Mouse (Mus musculus): ENCODE results near the gene Prodh2.
"Not testable (repeated sequence)": the region's sequence is repeated elsewhere in the genome, so short reads cannot be mapped to it uniquely, and the experiment has no call there.

Prodh2 gene

DNA sequence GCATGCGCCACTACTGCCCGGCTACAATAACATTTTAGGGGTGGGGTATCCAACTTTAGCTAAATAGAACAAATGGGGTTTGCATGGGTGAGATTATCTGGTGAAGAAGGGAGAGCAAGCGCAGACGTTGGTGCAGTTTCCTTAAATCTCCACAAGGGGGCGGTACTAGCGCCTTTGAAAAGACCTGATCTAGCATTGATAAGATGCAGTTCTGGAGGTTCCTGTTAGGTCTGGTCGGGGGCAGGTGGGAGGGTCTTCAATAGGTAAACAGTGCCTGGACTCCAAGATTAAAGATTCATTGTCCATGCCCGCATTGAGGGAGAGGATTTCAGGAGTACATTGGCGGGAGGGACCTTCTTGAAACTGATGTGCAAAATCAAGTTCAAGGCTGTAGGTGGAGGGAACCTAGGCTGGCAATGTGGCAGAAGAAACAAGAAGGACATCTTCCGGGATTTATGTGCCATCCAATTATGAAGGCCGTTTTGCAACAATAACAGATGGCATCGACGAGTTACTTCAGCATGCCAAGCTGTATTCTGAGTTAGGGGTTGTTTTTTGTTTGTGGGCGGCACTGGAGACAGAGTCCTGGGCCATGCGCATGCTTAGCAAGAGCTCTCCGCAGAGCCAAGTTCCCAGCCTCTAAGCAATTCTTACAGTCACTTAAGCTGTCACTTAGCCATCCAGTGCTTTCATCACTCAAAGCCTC is 3.0 kb upstream of the Prodh2 start:
- peak; percentile 49 for DNase-seq (ENCODE audit: low read depth, low spot score)

DNA sequence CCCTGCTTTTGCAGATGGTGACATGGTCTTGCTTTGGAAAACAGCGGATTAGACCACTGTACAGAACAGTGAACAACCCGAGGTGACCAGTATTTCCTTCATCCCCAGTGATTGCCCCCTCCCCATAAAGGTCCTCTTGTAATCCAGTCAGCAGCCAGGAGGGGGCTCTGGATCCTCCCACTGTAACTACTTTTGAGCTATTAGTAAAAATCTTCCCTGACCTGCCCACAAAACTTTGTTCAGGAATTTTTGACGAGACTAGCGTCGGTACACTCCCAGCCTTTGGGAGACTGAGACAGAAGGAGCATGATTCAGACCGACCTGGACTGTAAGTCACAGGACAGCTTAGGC is 2.5 kb upstream of the Prodh2 start:
- no peak for DNase-seq (ENCODE audit: low read depth, low spot score)

DNA sequence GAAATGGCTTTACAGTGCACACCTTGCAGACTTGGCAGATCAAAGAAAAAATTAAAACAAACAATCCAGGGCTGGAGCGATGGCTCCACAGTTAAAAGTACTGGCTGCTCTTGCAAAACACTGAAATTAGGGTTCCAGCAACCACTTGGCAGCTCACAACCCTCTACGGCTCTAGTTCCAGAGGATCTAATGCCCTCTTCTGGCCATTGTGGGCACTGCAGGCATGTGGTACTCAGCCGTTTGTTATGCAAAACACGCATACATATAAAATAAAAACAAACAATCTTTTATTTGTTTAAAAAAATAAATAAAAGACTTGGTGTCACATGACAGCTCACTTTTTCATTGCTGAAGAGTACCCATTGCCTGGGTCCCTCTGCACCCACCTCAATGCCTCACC is 657 bp upstream of the Prodh2 start:
- peak; percentile 52 for DNase-seq (ENCODE audit: low read depth, low spot score)

DNA sequence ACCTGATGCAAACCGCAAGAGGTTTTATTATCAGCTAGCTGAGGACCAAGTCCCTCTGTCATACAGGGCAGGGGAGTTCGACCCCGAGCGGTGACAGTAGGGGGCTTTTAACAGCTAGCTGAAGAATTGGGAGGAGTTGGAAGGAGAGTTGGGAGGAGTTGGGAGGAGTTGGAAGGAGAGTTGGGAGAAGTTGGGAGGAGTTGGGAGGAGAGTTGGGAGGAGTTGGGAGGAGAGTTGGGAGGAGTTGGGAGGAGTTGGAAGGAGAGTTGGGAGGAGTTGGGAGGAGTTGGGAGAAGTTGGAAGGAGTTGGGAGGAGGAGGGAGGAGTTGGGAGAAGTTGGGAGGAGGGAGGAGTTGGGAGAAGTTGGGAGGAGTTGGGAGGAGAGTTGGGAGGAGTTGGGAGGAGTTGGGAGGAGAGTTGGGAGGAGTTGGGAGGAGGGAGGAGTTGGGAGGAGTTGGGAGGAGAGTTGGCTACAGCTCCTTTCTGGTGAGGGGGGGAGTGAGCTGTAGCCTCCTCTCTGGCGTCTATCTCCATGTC is 2.2 kb downstream of the Prodh2 start:
- DNase-seq (ENCODE audit: low read depth, low spot score): not testable (repeated sequence)

DNA sequence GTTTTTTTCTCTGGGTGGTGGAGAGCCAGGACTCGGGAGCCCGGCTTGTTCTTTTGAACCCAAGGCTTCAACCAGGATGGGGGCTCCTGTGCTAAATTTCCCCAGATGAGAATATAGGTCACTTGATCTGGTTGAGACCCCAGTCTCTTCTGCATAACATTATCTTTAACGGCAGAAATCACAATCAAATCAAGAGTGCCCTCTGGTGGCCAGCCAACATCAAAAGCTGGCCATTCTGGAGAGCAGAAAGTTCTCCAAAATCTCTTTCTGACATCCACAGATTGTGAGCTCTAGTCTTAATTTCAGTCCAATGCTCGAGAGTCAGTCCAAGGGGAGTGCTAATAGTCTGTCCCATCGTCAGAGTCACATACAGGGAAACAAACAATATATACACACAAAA is 7.7 kb downstream of the Prodh2 start:
- not testable (repeated sequence) for DNase-seq (ENCODE audit: low read depth, low spot score)

DNA sequence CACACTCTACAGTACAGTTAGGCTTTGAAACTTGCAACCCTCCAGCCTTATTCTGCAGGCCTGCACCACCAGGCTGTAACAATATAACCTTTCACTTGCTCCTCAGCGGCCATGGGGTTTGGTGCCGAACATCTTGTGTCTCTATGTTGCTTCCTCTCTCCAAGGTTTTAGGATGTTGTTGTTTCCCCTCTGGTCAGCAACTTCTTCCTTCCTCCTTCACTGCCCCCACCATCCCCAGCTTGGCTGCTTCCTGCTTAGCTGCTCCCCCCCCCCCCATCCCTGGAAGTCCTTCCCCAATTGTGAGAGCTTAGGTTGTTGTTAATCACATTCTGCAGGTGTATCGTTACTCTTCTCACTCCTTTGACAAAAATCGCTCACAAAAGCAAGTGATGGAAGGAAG is 14.6 kb downstream of the Prodh2 start:
- no peak for DNase-seq (ENCODE audit: low read depth, low spot score)

DNA sequence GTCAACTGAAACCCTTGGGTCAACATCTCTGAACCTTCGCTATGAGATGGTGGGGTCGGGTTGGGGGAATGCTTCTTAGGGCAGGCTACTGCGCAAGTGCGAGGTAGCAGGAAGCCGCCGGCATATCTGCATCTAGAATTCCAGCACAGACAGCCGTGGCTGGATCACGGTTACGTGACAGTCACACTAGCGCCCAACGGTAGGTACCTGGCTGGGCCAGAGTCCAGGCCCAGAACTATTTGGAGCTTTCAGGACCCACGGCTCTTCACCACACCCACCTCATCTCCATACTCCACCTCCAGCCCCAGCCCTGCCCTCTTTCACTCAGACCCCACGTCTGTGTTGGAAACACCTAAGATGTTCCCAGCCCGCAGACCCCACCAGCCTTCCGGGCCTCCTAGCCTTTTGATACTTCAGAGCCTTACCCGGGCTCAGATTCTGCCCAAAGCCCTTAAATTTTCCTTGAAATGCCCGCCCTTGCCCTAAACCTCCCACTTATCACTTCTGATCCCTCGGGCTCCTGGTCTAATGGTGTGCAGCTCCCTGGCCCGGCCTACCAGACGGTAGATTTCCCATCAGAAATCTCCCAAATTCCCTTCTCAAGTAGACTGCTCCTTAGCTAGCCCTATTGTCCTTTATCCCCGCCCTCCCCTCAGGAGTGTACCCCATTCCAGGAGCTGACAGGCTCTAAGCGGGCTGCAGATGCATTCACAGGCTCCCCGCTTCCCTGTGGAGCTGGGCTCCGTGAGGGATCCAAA is 21.8 kb downstream of the Prodh2 start:
- no peak for DNase-seq (ENCODE audit: low read depth, low spot score)

DNA sequence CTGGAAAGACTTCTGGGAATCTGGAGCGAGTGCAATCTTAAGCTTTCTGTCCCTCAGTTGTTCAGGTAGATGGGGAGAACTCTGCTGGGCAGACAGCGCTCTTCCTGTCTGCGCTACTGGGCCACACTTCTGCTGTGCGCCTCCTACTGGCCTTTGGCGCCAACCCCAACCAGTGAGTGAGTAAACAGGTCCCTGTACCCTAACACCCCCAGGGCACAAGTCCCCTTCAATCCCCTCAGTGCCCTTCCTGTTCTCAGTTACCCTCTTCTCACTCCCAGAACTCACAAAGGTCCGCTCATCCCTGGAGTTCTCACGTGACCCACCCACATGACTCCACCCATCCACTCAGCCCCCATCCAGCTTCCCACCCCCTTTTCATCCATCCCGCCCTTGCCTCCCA is 24.9 kb downstream of the Prodh2 start:
- DNase-seq (ENCODE audit: low read depth, low spot score): no peak

DNA sequence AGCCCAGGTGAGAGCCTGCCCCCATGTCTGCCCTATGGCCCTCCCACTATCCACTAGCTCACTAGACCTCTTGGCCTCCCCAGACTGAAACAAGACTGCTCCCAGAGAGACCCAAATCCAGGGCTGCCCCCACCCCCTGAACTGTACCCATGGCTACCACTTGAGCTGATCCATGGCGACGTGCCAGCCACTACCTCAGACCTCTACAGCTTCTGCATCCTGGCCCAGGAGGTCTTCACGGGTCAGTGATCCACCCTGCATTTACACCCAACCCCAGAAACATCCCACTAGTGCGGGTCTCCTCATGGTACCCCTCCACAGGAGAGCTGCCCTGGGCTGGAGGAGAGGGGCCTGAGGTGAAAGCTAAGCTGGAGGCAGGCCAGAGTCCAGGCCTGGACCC is 27.0 kb downstream of the Prodh2 start:
- DNase-seq (ENCODE audit: low read depth, low spot score): no peak

DNA sequence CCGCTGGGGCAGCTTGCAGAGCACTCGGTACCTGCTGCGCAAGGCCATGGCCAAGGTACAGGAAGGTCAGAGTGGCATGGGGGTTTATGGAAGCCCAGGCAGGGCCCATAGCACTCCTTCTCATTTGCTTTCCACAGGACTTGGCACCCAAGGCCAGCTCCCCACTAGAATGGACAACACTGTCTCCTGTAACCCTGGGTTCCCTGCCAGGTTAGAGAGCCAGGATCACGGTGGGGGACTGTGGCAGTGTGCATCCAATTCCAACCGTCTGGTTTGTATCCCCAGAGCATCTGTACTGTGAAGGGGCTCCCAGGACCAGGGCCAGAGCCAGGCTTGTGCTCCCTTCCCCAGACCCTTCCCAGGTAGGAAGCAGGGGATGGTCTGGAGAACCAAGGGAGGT is 27.4 kb downstream of the Prodh2 start:
- no peak for DNase-seq (ENCODE audit: low read depth, low spot score)

DNA sequence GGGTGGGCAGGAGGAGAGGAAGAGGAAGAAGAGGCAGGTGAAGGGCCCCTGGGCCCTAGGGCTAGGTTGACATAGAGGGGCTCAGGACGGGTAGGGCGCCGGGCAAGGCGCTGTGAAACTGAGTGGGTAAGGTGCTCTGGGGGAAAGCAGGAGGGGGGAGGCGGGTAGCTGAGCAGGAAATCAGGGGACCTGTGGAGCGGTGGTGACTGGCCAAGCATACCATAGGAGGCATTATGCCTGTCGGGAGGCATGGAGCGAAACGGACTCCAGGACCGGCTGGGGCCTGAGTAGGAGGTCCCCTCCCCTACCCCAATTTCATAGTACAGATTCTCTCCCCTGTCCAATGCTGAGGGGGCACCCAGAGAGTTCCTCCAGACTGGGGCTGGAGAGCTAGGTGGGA is 29.4 kb downstream of the Prodh2 start:
- no peak for DNase-seq (ENCODE audit: low read depth, low spot score)

DNA sequence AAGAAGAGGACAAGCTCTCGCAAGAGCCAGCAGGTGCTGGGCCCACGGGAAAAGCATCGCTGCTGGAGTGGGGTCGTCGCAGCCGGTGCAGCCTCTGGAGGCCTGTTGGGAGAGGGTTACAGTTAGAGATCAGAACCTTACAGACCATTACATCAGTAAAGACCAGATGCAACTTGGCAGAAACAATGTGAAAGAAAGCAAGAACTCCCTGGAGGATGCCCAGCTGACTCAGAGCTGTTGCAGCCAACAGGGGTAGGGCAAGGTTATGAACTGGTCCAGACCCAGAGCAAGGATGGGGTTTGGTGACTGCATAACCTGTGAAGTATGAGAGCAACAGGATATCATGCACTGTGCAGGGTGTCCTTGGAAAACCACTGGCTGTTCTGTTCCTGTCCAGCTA is 31.1 kb downstream of the Prodh2 start:
- DNase-seq (ENCODE audit: low read depth, low spot score): no peak

DNA sequence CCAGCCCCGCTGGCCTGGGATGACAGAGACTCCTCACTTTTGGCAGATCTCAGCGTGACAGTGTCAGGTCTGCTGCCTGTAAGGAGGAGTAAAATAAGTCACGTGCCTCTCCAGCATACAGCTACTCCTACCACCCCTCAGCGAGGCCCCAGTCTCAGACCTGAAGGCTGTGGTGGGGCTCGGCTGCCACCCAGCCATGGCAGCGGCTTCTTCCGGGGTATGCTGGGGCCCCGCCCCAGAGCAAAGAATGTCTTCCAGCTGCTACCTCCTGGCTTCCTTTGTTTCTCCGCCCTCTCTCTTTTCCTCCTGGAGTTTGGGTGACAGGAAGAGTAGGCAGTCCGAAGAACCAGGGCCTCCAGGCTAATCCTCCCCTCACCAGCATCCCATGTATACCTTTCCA is 32.5 kb downstream of the Prodh2 start:
- DNase-seq (ENCODE audit: low read depth, low spot score): no peak

DNA sequence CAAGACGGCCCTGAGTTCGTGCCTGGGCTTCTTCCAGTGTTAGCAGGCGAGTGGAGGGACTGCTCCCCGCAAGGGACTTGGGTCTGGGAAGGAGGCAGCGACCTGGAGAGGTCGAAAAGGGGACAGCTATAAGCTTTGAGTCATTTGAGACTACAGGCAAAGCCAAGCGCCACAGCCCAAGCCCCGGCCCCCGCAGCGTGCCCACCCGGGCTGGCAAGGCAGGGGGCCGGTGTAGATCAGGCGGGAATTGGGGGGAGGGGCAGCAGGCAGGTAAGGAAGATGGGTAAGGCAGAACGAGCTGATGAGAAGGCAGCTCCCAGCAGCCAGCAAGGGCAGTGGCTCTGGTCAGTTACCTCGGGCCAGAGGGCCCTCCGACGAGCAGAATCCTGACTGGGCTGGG is 33.0 kb downstream of the Prodh2 start:
- no peak for DNase-seq (ENCODE audit: low read depth, low spot score)

DNA sequence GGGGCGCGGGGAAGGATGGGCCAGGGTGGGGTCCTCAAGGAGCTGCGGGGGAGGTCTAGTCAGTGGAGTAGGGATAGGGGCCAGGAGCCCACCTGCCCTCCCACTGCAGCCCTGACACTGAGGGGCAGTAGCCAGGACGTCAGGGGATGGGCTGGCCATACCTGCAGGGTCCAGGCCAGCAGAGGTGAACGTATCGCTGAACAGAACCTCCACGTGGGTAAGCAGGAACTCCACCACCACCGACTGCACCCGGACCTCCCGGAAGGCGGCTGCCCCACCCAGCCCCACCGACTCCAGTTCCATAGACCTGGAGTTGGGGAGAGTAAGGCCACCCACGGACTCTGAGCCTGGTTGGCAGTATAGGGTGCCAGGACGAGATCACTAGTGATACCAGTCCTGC is 33.6 kb downstream of the Prodh2 start:
- DNase-seq (ENCODE audit: low read depth, low spot score): no peak

DNA sequence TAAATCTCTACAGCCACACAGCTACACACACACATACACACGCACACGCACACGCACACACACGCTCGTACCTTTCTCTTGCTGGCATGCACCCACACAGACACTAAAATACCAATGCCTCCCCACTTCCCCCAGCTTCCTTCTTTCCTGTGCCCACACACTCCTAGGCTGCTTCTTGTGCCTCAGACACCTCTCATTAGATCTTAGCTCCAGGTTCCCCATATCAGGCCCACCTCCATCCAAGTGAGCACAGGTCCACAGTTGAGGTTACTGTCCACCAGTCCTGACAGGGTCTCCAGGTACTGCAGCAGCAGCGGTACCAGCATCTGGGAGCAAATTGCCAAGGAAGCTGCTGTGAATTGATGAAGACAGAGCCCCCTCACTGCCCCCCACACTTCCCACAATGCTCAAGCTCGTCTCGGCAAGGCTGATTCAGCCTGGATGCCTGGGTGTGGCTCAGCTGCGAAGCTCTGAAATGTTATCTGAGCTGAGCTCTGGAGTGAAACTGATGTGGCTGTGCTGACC is 37.9 kb downstream of the Prodh2 start:
- DNase-seq (ENCODE audit: low read depth, low spot score): no peak

DNA sequence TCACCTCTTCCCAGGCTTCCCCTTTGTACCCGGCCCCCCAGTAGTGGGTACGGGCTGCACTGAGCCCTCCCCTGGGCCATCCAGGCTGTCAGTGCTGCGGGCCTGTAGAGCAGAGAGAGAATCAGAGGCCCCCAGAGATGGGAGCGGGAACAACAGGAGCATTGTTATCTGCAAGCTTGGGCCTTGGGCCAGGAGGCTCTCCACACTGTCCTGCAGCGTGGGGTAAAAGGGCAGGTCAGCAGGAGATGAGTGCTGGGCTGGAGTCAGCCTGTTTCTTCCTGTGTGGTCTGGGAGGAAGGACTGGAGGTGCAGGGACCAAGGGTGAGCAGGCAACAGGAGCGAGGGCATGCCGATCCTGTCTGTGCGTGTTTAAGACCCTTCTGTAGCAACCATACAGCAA is 39.5 kb downstream of the Prodh2 start:
- DNase-seq (ENCODE audit: low read depth, low spot score): peak; percentile 6

DNA sequence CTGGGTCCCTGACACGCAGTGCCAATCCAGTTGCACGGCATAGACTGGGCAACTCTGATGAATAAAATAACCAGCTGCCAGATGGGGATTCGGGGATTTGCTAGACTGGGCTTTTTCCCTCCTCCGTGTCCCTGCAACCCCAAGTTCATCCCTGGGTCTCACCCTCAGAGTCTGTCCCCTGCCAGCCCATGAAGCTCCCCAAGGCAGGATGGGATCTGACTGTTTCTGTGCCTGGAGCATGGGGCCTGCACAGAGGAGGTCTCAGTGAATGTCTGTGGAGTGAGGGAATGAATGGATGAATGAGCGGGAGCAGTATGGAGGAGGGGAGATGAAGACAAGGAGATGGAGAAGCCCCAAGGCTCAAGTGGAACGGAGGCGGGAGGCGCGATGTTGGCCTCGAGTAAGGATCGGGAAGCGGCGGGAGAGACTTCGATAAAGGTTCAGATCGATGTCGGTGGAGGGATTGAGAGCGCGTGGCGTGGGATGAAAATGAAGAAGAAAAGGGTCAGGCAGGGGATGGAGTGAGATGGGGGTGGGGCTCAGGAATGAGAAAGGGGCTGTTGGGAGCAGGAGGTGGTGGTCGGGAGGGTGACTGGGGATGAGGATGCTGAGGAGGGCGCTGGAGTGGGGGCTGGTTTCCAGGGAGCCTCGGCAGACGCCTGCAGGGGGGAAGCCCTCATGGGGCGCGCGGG is 40.7 kb downstream of the Prodh2 start:
- peak; percentile 11 for DNase-seq (ENCODE audit: low read depth, low spot score)

DNA sequence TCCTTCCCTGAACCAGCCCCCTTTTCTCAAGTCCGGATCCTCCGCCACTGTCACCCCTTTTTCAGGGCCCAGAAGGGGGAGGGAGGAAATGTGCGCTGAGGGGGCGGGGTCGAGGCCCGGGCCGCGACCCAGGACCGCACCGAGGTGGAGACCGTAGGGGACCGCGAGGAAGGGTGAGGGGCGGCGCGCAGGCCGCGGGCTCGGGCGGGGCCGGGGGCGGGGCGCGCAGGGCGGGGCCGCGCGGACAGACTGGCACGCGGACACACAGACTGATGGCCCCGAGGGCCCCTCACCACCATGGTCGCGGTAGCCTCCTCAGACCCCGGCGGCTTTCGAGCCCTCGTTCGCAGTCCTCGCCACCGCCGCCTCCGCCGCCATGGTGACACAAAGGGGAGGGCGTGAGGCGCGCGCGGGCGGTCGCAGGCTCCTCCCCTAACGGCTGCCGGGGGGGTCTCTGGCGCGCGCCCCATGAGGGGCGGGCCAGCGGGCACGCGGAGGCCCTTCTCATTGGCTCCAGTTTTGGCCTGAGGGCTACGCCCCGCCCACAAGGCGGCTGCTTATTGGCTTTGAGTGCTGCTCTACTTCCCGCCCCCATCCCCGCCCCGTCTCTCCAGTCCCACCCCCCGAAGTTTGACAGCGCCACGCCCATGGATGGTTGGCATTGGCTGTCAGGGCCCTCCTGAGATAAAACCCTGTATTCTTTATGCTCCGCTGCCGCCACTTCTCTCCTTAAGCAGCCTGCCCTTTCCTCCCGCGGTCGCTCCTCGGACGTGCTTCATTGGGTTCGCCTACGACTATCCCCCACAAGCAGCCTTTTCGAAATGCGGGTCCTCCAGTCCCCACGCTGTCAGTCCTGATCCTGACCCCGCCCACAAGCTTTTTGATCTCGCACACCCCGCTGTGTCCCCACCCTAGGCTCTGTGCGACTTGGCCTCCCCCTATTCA is 41.5 kb downstream of the Prodh2 start, which contains the start of gene Arhgap33:
TSS of gene Arhgap33 (minus strand) at position 428 of the 945 bp plus-strand sequence.
- DNase-seq (ENCODE audit: low read depth, low spot score): peak; percentile 94

DNA sequence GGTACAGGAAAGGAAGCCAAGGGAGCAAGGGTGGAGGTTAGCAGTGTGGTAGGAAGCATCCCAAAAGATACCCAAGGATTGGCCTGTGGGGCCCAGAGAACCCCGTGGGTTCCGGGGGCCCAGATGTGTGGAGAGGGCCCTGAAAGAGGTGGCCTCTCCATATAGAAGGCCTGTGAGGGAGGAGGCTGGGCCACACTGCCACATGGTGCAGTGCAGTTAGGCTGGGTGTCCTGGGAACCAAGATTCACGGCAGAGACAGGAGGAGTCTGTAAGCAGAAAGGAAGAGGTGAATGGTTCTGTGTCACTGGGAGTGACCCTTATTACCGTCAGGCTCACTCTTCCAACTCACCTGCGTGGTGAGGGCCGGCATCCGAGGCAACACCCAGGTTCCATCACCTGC is 47.1 kb downstream of the Prodh2 start:
- no peak for DNase-seq (ENCODE audit: low read depth, low spot score)

DNA sequence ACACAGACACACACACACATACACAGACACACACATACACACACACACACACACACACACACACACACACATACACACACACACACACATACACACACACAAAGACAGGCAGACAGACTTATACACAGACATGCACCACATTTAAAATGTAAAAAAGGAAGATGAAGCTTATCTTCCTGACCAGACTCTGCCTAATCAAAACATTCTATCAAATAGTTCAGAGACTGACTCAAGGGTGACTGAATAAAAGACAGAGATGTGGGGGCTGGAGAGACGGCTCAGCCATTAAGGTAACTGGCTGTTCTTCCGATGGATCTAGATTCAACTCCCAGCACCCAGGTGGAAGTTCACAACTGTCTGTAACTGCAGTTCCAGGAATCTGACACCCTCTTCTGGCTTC is 50.9 kb downstream of the Prodh2 start:
- DNase-seq (ENCODE audit: low read depth, low spot score): no peak
